Mouse (Mus musculus) bone marrow macrophage, adult 2 months (primary cell): Measurements from ENCODE around the gene Mthfd2l.

Source experiments
- CTCF ChIP-seq: IDR thresholded peaks from 2 replicates; pipeline ENCODE4 v1.5.1; 2012; ENCODE audit warnings: low read depth, mild to moderate bottlenecking, low read length, moderate library complexity
- POLR2A ChIP-seq: IDR thresholded peaks from 2 replicates; pipeline ENCODE4 v1.6.1; 2012; ENCODE audit warnings: mild to moderate bottlenecking, low read depth, low read length, borderline replicate concordance

DNA sequence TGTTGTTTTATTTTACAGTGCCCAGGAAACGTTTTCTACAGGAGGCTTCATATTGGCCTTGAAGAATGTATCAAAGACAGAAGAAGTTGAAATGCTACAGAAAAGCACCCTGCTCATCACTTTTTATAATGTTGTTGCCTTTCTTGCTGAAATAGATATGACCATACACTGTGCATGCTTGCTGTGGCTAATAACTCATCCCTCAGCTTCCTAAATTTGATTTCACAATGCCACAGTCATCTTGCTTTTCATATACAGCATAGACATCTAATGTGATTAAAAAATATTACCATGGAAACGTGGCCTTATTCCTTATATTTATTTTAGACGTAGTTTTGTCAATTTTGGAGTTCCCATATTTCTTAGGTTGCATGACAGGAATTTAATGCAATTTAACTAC is 33.5 kb upstream of the Mthfd2l start:
- TF ChIP-seq CTCF = no peak
- TF ChIP-seq POLR2A = no peak
